Mouse (Mus musculus): ENCODE data around the gene Dyrk1a.

The Dyrk1a gene

DNA sequence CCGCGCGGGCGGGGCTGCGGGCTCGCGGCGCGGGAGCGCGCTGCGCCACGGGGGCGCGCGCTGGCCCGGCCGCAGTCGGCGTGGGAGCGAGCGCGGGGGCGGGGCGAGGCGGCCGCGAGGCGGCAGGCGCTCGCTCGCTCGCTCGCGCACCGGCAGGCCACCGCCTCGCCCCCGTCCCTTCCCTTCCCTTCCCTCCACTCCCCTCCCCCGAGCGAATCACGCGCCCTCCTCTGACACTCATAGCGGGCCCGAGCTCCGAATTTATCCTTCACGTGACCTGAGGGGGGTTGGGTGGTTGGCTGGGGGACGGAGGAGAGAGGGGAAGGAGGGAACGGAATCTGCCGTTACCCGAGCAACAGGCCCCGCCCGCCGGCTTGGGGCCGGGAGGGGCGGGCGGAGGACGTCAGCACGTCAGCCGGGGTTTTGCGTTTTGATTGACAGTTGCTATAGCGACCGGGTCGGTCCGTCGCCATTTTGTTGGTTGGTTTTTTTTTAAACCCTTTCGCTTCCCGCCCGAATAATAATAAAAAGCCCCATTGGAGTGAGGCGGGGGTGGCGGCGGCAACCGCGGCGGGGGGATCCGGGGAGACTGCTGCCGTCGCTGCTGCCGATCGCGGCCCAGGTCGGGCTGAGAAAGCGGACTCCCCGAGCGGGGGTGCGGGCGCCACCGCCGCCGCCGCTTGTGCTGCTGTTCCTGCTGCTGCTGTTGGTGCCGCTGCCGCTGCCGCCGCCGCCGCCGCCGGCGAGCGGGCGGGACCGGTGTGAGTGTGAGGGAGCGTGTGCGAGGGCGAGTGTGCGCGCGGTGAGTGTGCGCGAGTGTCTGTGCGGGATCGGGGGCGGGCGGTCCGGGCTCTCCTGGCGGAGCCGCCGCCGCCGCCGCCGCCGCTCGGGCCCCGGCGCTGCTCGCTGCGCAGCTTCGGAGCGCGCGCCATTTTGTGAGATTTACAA, at the start of gene Dyrk1a:
Gene Dyrk1a, plus strand, starts transcription at position 782 of the 948 bp plus-strand sequence.
- DNase-seq: peak; percentile 99

GRCm38 (mm10) chr16:94523594-94524377, 46.0 kb upstream of the Dyrk1a start:
- DNase-seq: no peak

DNA sequence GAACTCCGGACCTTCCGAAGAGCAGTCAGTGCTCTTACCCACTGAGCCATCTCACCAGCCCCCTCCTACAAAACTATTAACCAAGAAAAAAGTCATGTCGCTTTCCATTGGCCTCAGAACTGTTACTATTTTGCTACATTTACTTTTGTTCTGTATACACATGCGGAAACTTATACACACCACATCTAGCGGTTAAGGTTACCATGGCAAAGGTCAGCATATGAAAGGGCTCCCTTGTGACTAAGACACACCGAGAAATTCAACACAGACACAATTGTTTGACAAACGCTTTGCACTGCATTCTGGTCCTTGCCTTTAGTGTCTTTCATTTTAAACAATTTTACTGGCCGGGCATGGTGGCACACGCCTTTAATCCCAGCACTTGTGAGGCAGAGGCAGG, 45.1 kb upstream of the Dyrk1a start:
- no peak for DNase-seq

- no peak for DNase-seq
Measured at GRCm38 (mm10) chr16:94525955-94526343, 43.9 kb upstream of the Dyrk1a start.

DNA sequence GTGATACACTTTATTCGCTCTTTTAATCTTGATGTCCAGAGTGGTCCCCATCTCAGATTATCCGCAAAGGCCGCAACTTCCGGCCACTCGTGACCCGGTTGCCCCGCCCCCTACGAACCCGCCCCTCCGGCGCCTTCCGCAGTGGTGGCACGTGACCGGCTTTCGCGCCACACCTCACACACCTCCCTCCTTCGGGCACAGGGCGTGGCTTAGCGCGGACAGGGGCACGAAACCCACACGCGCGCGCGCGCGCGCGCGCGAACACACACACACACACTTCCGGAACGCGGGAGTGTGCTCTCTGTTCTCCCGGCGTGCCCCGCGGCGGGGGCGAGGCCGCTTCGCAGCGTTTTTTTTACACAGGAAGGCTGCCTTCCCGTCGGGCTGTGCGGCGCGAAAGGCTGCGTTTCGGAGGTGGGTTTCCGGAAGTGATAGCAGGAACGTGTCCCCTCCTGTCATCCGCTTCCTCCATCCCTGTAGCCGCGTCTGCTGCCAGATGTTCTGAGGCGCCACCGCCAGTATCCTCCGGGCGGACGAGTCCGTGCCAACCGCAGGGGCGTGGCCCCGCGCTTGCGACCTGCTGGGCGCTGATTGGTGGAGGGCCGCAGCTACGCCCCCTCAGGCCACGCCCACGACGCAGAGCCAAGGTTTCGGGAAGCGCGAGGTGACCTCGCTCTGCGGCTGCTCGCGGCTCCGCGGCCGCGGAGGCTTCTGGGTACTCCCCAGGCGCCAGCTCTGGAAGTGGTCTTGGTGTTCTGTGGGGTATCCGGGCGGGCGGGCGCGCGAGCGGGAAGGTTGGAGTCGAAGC, 43.3 kb upstream of the Dyrk1a start, which contains the start of gene Vps26c:
Gene Vps26c, minus strand, starts transcription at position 487 of the 808 bp plus-strand sequence.
- peak; percentile 98 for DNase-seq

- DNase-seq: no peak
Measured at GRCm38 (mm10) chr16:94527152-94527534, 42.7 kb upstream of the Dyrk1a start.

DNA sequence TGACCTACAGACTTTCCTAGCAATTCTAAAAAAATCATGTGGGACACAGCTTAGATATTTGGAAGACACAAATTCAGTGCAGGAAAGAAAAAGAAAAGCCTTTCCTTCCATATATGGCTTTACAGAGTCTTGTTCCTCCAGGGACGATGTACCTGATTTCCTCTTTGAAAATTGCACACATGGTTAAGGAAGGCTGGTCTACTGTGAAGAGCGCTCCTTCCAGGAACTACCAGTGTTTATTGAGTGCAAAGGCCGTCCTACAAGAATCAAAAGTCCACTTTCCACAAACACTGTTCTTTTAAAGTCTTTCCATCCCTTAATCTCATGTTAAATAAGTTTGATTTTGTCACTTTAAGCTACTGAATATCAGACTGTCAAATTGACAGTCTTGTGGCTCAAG, 42.3 kb upstream of the Dyrk1a start:
- no peak for DNase-seq

GRCm38 (mm10) chr16:94531268-94531667, 38.5 kb upstream of the Dyrk1a start:
- no peak for DNase-seq

GRCm38 (mm10) chr16:94533679-94534078, 36.1 kb upstream of the Dyrk1a start:
- DNase-seq: peak; percentile 39

DNA sequence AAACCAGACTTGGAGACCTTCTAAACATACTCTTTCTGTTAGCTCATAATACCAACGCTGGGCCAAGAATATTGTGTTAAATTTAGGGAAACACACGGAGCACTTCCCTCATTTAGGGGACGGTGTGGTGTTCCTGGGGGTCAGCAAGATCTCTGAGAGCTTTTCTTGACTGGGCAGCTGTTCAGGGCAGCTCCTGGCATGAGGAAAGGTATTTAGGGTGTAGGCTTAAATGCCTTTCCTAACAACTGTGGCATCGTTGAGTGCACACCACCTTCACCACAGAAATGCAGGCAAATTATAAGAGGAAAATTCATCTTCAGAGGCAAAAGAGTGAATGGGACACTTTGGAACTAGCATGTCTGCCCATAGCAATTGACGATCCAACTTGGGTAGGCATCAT, 34.1 kb upstream of the Dyrk1a start:
- no peak for DNase-seq

DNA sequence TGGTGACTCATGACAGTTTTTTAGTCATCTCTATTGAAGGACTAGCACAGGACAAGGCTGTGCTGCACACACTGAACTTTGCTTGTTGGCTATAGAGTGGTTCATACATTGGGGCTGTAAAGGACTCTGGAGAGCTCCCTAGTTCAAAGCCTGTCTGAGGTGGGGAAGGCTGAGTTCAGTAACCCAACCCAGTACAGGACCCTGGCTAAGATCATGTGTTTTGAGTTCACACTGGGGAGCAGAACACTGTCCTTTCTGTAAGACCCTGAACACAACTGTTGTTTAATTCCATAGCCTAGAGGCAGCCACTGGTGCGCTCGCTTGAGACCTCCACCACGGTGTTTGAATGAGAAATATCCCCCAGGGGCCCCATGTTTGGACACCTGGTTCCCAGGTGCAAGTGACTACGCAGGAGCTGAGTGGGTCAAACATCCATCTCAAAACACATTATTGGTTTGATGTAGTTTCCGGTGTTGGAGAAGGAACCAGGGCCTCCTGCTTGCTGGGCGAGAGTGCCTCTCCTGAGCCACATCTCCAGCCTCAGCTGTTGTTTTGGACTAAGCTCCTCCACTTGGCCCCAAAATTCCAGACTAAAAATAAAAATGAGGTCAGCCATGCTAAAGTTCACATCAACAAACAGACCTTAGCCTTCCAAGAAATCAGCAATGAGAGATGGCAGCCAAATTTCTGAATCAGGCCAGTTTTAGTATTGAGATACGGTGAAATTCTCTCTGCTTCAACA, 33.2 kb upstream of the Dyrk1a start:
- peak; percentile 41 for DNase-seq

GRCm38 (mm10) chr16:94537159-94537527, 32.7 kb upstream of the Dyrk1a start:
- peak; percentile 57 for DNase-seq

DNA sequence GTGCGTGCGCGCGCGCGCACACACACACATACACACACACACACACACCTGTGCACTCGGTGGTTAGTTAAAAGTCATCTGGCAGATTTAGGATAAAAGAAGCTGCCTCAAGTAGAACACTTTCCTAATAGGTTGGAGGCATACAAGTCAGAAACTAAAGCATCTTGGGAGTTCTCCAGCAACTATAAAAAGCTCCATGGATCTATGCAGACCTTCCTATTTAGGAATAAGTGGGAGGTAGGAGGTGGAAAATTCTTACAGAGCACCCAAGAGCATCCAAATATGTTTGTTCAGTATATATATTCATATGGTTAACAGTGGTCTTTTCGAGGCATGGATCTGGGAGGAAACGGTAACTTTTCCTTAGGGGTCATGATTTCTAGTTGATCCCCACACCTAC, 29.7 kb upstream of the Dyrk1a start:
- no peak for DNase-seq

- no peak for DNase-seq
Measured at GRCm38 (mm10) chr16:94542898-94543297, 26.9 kb upstream of the Dyrk1a start.

DNA sequence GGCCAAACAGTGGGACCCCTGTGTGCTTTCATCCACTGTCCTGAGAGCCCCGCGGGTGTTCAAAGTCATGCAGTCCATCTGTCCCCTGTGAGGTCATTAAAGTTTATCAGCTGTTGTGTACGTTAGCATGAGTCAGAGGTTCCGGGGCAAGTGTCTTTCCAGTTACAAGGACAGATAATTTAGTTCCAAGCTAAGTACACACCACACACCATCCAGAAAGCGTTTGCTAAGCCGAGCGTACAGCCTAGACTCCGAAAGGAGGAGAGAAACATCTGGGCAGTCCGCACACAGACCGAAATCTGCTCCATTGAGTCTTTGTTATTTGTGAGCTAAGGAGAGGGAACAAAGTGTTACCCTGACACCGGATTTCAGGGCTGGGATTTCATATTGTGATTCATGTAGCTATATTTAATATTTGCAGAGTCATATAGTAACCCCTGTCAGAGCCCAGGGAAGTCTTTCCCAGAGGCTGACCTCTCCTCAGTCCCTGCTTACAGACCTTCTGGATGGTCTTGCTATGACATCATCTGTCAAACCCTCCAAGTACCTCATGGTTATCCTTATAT, 25.2 kb upstream of the Dyrk1a start:
- no peak for DNase-seq

DNA sequence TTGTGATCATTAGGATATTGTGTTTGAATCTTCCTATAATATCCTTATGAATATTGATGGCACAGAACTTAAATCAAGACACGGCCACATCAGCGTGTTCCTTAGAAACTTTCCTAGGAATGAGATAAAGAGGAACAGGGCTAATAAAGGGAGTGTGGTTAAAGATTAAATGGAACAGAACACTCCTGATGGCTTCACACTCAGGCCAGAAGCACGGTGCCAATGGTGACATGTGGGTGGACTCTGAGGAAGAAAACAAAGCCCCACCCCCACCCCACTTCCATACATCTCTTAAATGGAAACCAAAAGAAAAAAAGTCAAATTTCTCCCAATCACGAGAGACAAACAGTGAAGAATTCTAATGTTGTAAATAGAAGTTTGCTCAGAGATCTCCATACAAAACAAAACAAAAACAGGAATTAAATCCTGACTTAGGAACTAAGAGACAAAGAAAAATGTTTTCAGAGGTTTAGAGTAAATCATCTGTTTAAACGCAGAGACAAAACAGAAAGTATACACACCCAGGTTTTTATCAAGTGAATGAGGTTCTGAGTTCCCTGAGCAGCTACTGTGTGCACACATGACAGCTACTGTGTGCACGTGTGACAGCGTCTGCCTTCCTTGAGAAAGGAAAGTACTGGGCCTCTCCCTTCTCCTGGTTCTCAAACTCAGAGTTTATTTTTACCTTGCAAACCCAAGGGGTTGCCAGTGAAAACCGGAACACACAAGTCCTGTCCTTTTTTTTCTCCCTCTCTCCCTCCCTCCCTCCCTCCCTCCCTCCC, 23.8 kb upstream of the Dyrk1a start:
- no peak for DNase-seq

DNA sequence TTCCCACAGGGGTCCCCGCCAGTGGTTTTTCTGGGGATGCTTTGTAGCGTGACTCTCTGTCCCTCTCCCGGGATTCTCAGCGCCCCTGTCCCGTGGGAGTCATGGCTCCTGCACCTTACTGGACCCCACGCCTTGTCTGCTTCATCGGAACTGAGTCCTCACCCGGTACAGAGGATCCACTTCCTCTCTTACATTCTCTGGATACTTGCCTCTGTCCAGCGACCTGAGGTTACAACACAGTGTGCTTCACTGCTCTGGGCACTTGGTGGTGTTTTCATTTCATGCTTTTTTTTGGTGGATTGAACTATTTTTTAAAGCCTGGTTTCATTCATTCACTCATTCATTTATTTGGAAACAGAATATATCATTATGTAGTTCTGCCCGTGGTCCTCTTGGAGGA, 20.0 kb upstream of the Dyrk1a start:
- no peak for DNase-seq

- DNase-seq: peak; percentile 36
Measured at GRCm38 (mm10) chr16:94551934-94552333, 17.9 kb upstream of the Dyrk1a start.

GRCm38 (mm10) chr16:94555346-94555745, 14.5 kb upstream of the Dyrk1a start:
- DNase-seq: no peak

GRCm38 (mm10) chr16:94556228-94556627, 13.6 kb upstream of the Dyrk1a start:
- no peak for DNase-seq

DNA sequence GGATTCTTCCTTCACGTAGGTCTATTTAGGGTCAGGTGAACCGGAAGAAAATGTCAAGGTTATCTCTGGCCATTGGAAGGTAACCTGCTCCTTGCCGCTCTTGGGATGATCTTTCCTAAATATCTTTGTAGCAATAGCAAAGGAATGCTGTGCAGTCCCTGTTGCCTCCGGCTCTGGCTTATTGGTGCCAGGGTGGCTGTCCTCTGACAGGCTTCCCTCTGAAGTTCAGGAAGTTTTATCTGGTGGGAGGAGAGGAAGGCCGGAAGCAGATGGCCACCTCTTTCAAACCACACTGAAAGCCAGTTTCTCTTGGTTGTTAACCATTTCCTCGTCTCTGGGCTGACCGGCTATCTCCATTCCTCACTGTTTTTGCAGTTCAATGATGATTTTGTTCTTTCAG, 10.5 kb upstream of the Dyrk1a start:
- peak; percentile 40 for DNase-seq
